Mouse (Mus musculus): ENCODE results near the gene Raph1. TPM values are rescaled to one million over a fixed set of nuclear protein-coding genes. Genes with fewer than 3 reads are reported as not detected.

Raph1 gene
- total and polyA plus RNA-seq, 2 experiments from 2014 or later: 41.4 to 139 TPM

- no peak for ATAC-seq (ENCODE audit: insufficient read depth, low read depth)
- Histone ChIP-seq H3K27ac (ENCODE audit: low read depth) (no peak overlapping the region), H3K4me1 (ENCODE audit: control insufficient read depth, insufficient read depth) (no peaks in the 10 kb centered on the region), H3K4me2 (ENCODE audit: low read depth, low read length) (no peak overlapping the region), H3K9ac (replicated peaks; ENCODE audit: low read depth, low read length) (no peak overlapping the region), H3K9me3 (replicated peaks; ENCODE audit: control insufficient read depth, low read length) (no peaks in the 10 kb centered on the region), H3K36me3 (replicated peaks; ENCODE audit: control insufficient read depth, insufficient read depth, low read length) (peaks cover 91% of the 10 kb centered on the region), H3K27me3 (ENCODE audit: control insufficient read depth, insufficient read depth, low read length) (no peaks in the 10 kb centered on the region), H3K4me3 (ENCODE audit: low read depth, low read length) (no peak overlapping the region)
- no peak for TF ChIP-seq EP300 (IDR thresholded peaks at IDR 0.05; ENCODE audit: low read depth)
- no peak for TF ChIP-seq CTCF (IDR thresholded peaks at IDR 0.05; ENCODE audit: low read depth)
- DNase-seq (ENCODE audit: low spot score): no peak
- 77% methylated on average over 5 of the region's 5 CpGs for WGBS
Measured at GRCm38 (mm10) chr1:60492404-60492803, 74.5 kb downstream of the Raph1 start.

- Histone ChIP-seq H3K4me3 (ENCODE audit: low read depth, low read length) (no peak overlapping the region), H3K36me3 (replicated peaks; ENCODE audit: control insufficient read depth, insufficient read depth, low read length) (peaks cover 92% of the 10 kb centered on the region), H3K4me2 (ENCODE audit: low read depth, low read length) (no peak overlapping the region), H3K9ac (replicated peaks; ENCODE audit: low read depth, low read length) (no peak overlapping the region), H3K27ac (ENCODE audit: low read depth) (no peak overlapping the region), H3K9me3 (replicated peaks; ENCODE audit: control insufficient read depth, low read length) (no peaks in the 10 kb centered on the region), H3K27me3 (ENCODE audit: control insufficient read depth, insufficient read depth, low read length) (no peaks in the 10 kb centered on the region), H3K4me1 (ENCODE audit: control insufficient read depth, insufficient read depth) (no peaks in the 10 kb centered on the region)
- ATAC-seq (ENCODE audit: insufficient read depth, low read depth) (no peak), DNase-seq (ENCODE audit: low spot score) (no peak)
- TF ChIP-seq CTCF (IDR thresholded peaks at IDR 0.05; ENCODE audit: low read depth) (no peak), EP300 (IDR thresholded peaks at IDR 0.05; ENCODE audit: low read depth) (no peak)
- WGBS: 85% methylated on average over 4 of the region's 4 CpGs
Measured at GRCm38 (mm10) chr1:60490510-60490909, 76.4 kb downstream of the Raph1 start.

- Histone ChIP-seq H3K4me2 (ENCODE audit: low read depth, low read length) (no peak overlapping the region), H3K4me1 (ENCODE audit: control insufficient read depth, insufficient read depth) (no peaks in the 10 kb centered on the region), H3K27me3 (ENCODE audit: control insufficient read depth, insufficient read depth, low read length) (no peaks in the 10 kb centered on the region), H3K9me3 (replicated peaks; ENCODE audit: control insufficient read depth, low read length) (no peaks in the 10 kb centered on the region), H3K36me3 (replicated peaks; ENCODE audit: control insufficient read depth, insufficient read depth, low read length) (peaks cover 86% of the 10 kb centered on the region), H3K9ac (replicated peaks; ENCODE audit: low read depth, low read length) (no peak overlapping the region), H3K4me3 (ENCODE audit: low read depth, low read length) (no peak overlapping the region), H3K27ac (ENCODE audit: low read depth) (no peak overlapping the region)
- TF ChIP-seq EP300 (IDR thresholded peaks at IDR 0.05; ENCODE audit: low read depth) (no peak), CTCF (IDR thresholded peaks at IDR 0.05; ENCODE audit: low read depth) (no peak)
- DNase-seq (ENCODE audit: low spot score) (no peak), ATAC-seq (ENCODE audit: insufficient read depth, low read depth) (no peak)
- 68% methylated on average over 2 of the region's 2 CpGs for WGBS
Measured at GRCm38 (mm10) chr1:60489660-60490059, 77.2 kb downstream of the Raph1 start.

GRCm38 (mm10) chr1:60488635-60489034, 78.3 kb downstream of the Raph1 start:
- no peak overlapping the region for H3K27ac ChIP-seq (ENCODE audit: low read depth)
- ATAC-seq (ENCODE audit: insufficient read depth, low read depth) (no peak), DNase-seq (ENCODE audit: low spot score) (no peak)
- H3K36me3 ChIP-seq (replicated peaks; ENCODE audit: control insufficient read depth, insufficient read depth, low read length): peaks cover 77% of the 10 kb centered on the region
- no peak for TF ChIP-seq EP300 (IDR thresholded peaks at IDR 0.05; ENCODE audit: low read depth)
- TF ChIP-seq CTCF (IDR thresholded peaks at IDR 0.05; ENCODE audit: low read depth): no peak
- no peak overlapping the region for H3K4me3 ChIP-seq (ENCODE audit: low read depth, low read length)
- WGBS: 72% methylated on average over 8 of the region's 8 CpGs
- no peak overlapping the region for H3K9ac ChIP-seq (replicated peaks; ENCODE audit: low read depth, low read length)
- no peaks in the 10 kb centered on the region for H3K27me3 ChIP-seq (ENCODE audit: control insufficient read depth, insufficient read depth, low read length)
- no peak overlapping the region for H3K4me2 ChIP-seq (ENCODE audit: low read depth, low read length)
- H3K9me3 ChIP-seq (replicated peaks; ENCODE audit: control insufficient read depth, low read length): no peaks in the 10 kb centered on the region
- H3K4me1 ChIP-seq (ENCODE audit: control insufficient read depth, insufficient read depth): no peaks in the 10 kb centered on the region

GRCm38 (mm10) chr1:60485649-60486048, 81.3 kb downstream of the Raph1 start:
- peaks cover 56% of the 10 kb centered on the region for H3K36me3 ChIP-seq (replicated peaks; ENCODE audit: control insufficient read depth, insufficient read depth, low read length)
- no peak overlapping the region for H3K27ac ChIP-seq (ENCODE audit: low read depth)
- WGBS: 74% methylated on average over 3 of the region's 3 CpGs

GRCm38 (mm10) chr1:60482881-60483280, 84.0 kb downstream of the Raph1 start:
- ATAC-seq (ENCODE audit: insufficient read depth, low read depth): no peak
- H3K4me1 ChIP-seq (ENCODE audit: control insufficient read depth, insufficient read depth): no peaks in the 10 kb centered on the region
- no peak overlapping the region for H3K4me3 ChIP-seq (ENCODE audit: low read depth, low read length)
- no peak overlapping the region for H3K9ac ChIP-seq (replicated peaks; ENCODE audit: low read depth, low read length)
- H3K9me3 ChIP-seq (replicated peaks; ENCODE audit: control insufficient read depth, low read length): no peaks in the 10 kb centered on the region
- WGBS: 89% methylated on average over 1 of the region's 1 CpGs
- peaks cover 32% of the 10 kb centered on the region for H3K36me3 ChIP-seq (replicated peaks; ENCODE audit: control insufficient read depth, insufficient read depth, low read length)
- no peak overlapping the region for H3K4me2 ChIP-seq (ENCODE audit: low read depth, low read length)
- DNase-seq (ENCODE audit: low spot score): no peak
- no peak overlapping the region for H3K27ac ChIP-seq (ENCODE audit: low read depth)
- no peak for TF ChIP-seq CTCF (IDR thresholded peaks at IDR 0.05; ENCODE audit: low read depth)
- no peak for TF ChIP-seq EP300 (IDR thresholded peaks at IDR 0.05; ENCODE audit: low read depth)
- no peaks in the 10 kb centered on the region for H3K27me3 ChIP-seq (ENCODE audit: control insufficient read depth, insufficient read depth, low read length)

More at GRCm38 (mm10) chr1:60485649-60486048, 81.3 kb downstream of the Raph1 start:
- Histone ChIP-seq H3K4me3 (ENCODE audit: low read depth, low read length) (no peak overlapping the region), H3K27me3 (ENCODE audit: control insufficient read depth, insufficient read depth, low read length) (no peaks in the 10 kb centered on the region), H3K4me2 (ENCODE audit: low read depth, low read length) (no peak overlapping the region), H3K4me1 (ENCODE audit: control insufficient read depth, insufficient read depth) (no peaks in the 10 kb centered on the region), H3K9ac (replicated peaks; ENCODE audit: low read depth, low read length) (no peak overlapping the region), H3K9me3 (replicated peaks; ENCODE audit: control insufficient read depth, low read length) (no peaks in the 10 kb centered on the region)
- DNase-seq (ENCODE audit: low spot score) (no peak), ATAC-seq (ENCODE audit: insufficient read depth, low read depth) (no peak)
- no peak for TF ChIP-seq EP300 (IDR thresholded peaks at IDR 0.05; ENCODE audit: low read depth)
- no peak for TF ChIP-seq CTCF (IDR thresholded peaks at IDR 0.05; ENCODE audit: low read depth)

Measured in heart, postnatal 0 days (tissue).